Mouse (Mus musculus) Patski (cell line): ENCODE data around the gene Rbm6. TPM values are rescaled to one million over a fixed set of nuclear protein-coding genes. Genes with fewer than 3 reads are reported as not detected.

Source experiments
- ATAC-seq: fragments of 100-300 bp; one replicate; pipeline ENCODE4 v1.8.0; 2021
- CTCF ChIA-PET: fragments of 350-600 bp; sonication (Branson Sonifier 250); formaldehyde crosslinking; loops from one replicate; lab custom pipeline; 2022; ENCODE audit warnings: inconsistent platforms; lab: Charles Lee
- POLR2A ChIA-PET: fragments of 350-600 bp; sonication (Branson Sonifier 250); formaldehyde crosslinking; loops from one replicate; lab custom pipeline; 2022; ENCODE audit warnings: antibody characterized with exemption, inconsistent platforms; lab: Charles Lee
- DNase-seq: peaks from one replicate; pipeline ENCODE4 v3.0.0-alpha.2; 2011; ENCODE audit warnings: low read depth, low spot score
- H3K27me3 ChIP-seq: fragments of 371-371 bp; one replicate; pipeline ENCODE4 v1.5.1; 2021
- CTCF ChIP-seq: fragments of 100-300 bp; IDR thresholded peaks from one replicate; pipeline ENCODE4 v1.5.1; 2021
- in situ Hi-C: fragments of 300-500 bp; cut with MboI; formaldehyde crosslinking; loops from 3 replicates; pipeline ENCODE4 v1.11.1; 2018; ENCODE audit warnings: low pct_unique_long_range_greater_than_20kb, mixed read lengths
- polyA plus RNA-seq: library from polyadenylated mRNA; unstranded; gene quantifications from one replicate; pipeline ENCODE4 v1.2.3, GENCODE M21; 2021

The Rbm6 gene
- polyA plus RNA-seq, 1 experiment from 2014 or later = 54.2 TPM

- POLR2A ChIA-PET = no interaction called here
- no peak for TF ChIP-seq CTCF
- H3K27me3 ChIP-seq = peaks cover 9% of the 10 kb centered on the region
- ATAC-seq (peak; percentile 60), DNase-seq (no peak)
- CTCF ChIA-PET = interaction anchor here (0.9 to 2.3 kb wide), 2 partner anchors 16 to 18 kb away, joined by 3 to 8 read pairs; no protein-coding TSS in a partner anchor
- in situ Hi-C loops = no loop called here
These were observed 15.3 kb upstream of the Rbm6 start for GRCm38 (mm10) chr9:107888267-107888850.

- ChIA-PET CTCF (interaction anchor here (2.3 kb wide), 1 partner anchor 17 kb away, joined by 8 read pairs; no protein-coding TSS in a partner anchor), POLR2A (no interaction called here)
- peaks cover 9% of the 10 kb centered on the region for H3K27me3 ChIP-seq
- DNase-seq (no peak), ATAC-seq (peak; percentile 90)
- TF ChIP-seq CTCF = no peak
- in situ Hi-C loops = no loop called here
These were observed 14.8 kb upstream of the Rbm6 start, which contains the start of gene Mon1a for GRCm38 (mm10) chr9:107887804-107888266. Gene Mon1a (plus strand): TSS chr9:107888151.

- no peak for DNase-seq
- ATAC-seq = no peak
These were observed 7.4 kb upstream of the Rbm6 start for GRCm38 (mm10) chr9:107880411-107880810.

DNA sequence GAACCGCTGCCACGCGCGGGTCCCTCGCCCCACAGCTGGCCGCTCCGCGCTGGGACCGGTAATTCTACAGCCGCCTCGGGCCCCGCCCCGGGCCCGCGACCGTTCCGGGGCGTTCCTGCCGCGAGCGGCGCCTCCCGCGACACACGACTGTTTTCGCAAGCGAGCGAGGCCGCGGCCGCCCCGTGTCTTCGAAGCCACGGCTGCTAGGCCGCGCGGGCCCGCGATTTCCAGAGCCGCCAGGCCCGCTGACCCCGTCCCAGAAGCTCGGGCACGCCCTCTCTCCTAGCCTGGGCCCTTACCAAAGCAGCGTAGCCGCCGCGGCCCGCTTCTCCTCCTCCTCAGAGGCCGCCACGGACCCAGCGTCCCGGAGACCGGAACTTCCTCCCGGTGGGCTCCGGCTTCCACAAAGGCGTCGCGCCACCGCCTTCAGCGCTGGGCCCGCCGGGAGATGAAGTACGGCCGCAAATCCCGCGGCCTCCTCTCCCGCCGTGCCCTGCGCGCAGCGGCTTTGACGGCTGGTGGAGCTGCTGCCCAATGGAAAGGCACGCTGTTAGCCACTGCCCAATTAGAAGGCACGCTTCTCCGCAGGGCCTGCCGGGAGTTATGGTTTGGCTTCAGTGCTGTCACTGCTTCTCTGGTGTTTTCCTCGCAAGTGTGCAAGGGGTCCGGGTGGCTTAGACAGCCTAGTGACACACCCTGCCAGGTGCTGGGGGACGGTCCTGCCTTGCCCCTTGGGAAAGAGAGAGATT, 513 bp downstream of the Rbm6 start:
- ATAC-seq (peak; percentile 99), DNase-seq (peak; percentile 64)
- ChIA-PET POLR2A (interaction anchor here (0.9 to 1.9 kb wide), 2 partner anchors 17 to 18 kb away, joined by 3 to 5 read pairs; no protein-coding TSS in a partner anchor), CTCF (interaction anchor here (1.0 to 1.5 kb wide), 4 partner anchors 11 to 30 kb away, joined by 3 to 5 read pairs (median 4); no protein-coding TSS in a partner anchor)
- no peak for TF ChIP-seq CTCF
- H3K27me3 ChIP-seq = peaks cover 4% of the 10 kb centered on the region
- in situ Hi-C loops = no loop called here

More at GRCm38 (mm10) chr9:107880411-107880810, 7.4 kb upstream of the Rbm6 start:
- peaks cover 27% of the 10 kb centered on the region for H3K27me3 ChIP-seq
- POLR2A ChIA-PET = no interaction called here
- CTCF ChIA-PET = no interaction called here
- in situ Hi-C loops = no loop called here
- TF ChIP-seq CTCF = no peak

GRCm38 (mm10) chr9:107866081-107866480, 7.0 kb downstream of the Rbm6 start:
- ChIA-PET CTCF (interaction anchor here (1.7 kb wide), 1 partner anchor 10 kb away, joined by 3 read pairs; no protein-coding TSS in a partner anchor), POLR2A (no interaction called here)
- no peak for TF ChIP-seq CTCF
- H3K27me3 ChIP-seq = no peaks in the 10 kb centered on the region
- ATAC-seq = no peak
- in situ Hi-C loops = no loop called here
- no peak for DNase-seq

DNA sequence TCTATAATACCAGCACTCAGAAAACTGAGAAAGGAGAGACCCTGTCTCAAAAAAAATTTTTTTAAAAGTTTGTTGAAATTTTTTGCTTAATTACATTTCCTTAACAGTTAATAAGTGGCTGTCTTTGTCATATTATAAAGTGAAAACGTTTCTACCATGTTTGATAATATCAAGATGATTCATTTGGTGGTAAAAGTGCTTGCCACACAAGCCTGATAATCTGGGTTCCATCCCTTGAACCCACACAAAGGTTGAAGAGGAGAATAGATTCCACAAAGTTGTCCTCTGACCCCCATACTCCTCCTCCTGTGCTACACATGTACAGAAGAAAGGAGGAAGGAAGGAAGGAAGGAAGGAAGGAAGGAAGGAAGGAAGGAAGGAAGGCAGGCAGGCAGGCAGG, 8.5 kb downstream of the Rbm6 start:
- ATAC-seq (no peak), DNase-seq (no peak)
- TF ChIP-seq CTCF = no peak
- H3K27me3 ChIP-seq = no peaks in the 10 kb centered on the region
- in situ Hi-C loops = no loop called here
- CTCF ChIA-PET = no interaction called here
- POLR2A ChIA-PET = interaction anchor here (0.6 kb wide), 2 partner anchors 10 to 794 kb away, joined by 3 read pairs; no protein-coding TSS in a partner anchor

DNA sequence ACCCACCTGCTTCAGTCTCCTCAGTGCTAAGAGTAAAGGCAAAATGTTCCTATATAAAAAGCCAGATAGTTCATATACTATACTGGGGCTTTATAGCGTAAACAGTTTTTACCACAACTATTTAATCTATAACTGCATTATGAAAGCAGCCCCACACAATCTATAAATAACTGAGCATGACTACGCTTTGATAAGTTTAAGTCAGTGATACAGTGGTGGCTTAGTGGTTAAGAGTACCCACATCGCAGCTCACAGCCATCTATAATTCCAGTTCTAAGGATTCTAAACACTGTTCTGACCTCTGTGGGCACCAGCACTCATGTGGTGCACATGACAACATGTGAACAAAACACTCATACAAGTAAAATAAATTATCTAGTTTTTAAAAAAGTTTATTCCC, 14.7 kb downstream of the Rbm6 start:
- ChIA-PET POLR2A (no interaction called here), CTCF (interaction anchor here (1.0 kb wide), 1 partner anchor 14 kb away, joined by 3 read pairs; no protein-coding TSS in a partner anchor)
- ATAC-seq = no peak
- in situ Hi-C loops = no loop called here
- no peak for TF ChIP-seq CTCF
- no peaks in the 10 kb centered on the region for H3K27me3 ChIP-seq
- DNase-seq = no peak

- CTCF ChIA-PET = no interaction called here
- no peaks in the 10 kb centered on the region for H3K27me3 ChIP-seq
- POLR2A ChIA-PET = interaction anchor here (0.5 kb wide), 1 partner anchor 35 kb away, joined by 3 read pairs; no protein-coding TSS in a partner anchor
- ATAC-seq = no peak
- no peak for TF ChIP-seq CTCF
- DNase-seq = no peak
- in situ Hi-C loops = no loop called here
These were observed 24.1 kb downstream of the Rbm6 start for GRCm38 (mm10) chr9:107848922-107849321.

- DNase-seq (no peak), ATAC-seq (no peak)
- ChIA-PET POLR2A (no interaction called here), CTCF (interaction anchor here (1.5 to 1.8 kb wide), 2 partner anchors 12 to 30 kb away, joined by 5 to 6 read pairs; partner anchors contain the start of gene Rbm6)
- no peak for TF ChIP-seq CTCF
- H3K27me3 ChIP-seq = no peaks in the 10 kb centered on the region
- in situ Hi-C loops = no loop called here
These were observed 30.3 kb downstream of the Rbm6 start for GRCm38 (mm10) chr9:107842709-107843108.

- ATAC-seq (no peak), DNase-seq (no peak)
- POLR2A ChIA-PET = no interaction called here
- no peaks in the 10 kb centered on the region for H3K27me3 ChIP-seq
- no peak for TF ChIP-seq CTCF
- in situ Hi-C loops = no loop called here
- CTCF ChIA-PET = no interaction called here
These were observed 34.2 kb downstream of the Rbm6 start for GRCm38 (mm10) chr9:107838869-107839268.
